Mouse (Mus musculus): ENCODE results near the gene Mtmr4. TPM values are rescaled to one million over a fixed set of nuclear protein-coding genes. Genes with fewer than 3 reads are reported as not detected.

Gene Mtmr4
- polyA plus RNA-seq, 1 experiment: 29.3 TPM

DNA sequence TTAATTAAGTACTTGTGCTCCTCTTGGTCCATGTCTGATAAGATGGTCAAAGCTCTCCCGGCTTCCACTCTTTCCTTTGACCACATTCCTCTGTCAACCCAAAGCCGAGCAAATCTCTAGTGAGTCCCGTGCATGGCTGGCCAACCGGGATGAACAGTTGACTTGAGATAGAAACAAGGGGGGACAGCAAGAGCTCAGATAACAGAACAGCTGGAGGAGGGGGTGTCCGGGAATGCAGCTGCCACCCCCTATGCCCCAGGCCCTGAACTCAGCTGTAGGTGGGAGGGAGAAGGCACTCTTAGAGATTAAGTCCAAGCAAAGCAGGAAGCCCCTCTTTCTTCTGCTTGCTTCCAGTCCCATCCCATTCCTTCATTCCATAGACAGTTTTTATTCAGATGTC is 21.2 kb upstream of the Mtmr4 start:
- Histone ChIP-seq H3K4me3 (ENCODE audit: insufficient read depth, low read length) (no peak overlapping the region), H3K4me1 (ENCODE audit: control insufficient read depth, insufficient read depth, low read length) (no peaks in the 10 kb centered on the region), H3K27ac (ENCODE audit: insufficient read depth, low read length) (no peak overlapping the region)
- TF ChIP-seq POLR2A (IDR thresholded peaks at IDR 0.05; ENCODE audit: low read depth, low read length) (no peak), CTCF (IDR thresholded peaks at IDR 0.05; ENCODE audit: borderline replicate concordance, insufficient read depth, low read length) (no peak)

DNA sequence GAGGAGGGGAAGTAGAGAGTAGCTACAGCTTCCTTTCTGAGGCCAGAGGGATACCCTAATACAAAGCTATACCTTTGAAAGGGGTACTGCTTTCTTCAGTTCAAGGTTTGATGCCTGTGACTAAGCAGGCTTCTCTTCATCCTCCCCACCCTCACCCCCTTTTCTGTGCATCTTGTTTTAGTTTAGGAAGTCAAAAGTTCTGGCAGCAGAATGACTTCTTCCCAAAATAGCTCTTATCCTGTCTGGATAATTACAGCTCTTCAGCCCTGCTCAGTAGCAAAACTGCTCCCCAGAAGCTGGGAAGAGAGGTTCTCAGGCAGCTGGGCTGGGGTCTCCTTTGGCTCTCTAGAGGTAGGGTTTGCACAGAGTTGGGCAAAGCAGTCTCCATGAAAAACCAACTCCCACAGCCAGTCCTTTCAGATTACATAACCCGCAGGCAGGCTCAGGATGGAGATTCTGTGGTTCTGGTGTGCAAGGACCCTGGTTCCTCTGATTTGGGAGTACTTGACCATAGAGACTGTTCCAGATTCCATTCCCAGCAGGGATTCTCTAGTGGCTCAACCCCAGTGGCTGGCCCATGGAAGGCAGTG is 20.5 kb upstream of the Mtmr4 start:
- TF ChIP-seq CTCF (IDR thresholded peaks at IDR 0.05; ENCODE audit: borderline replicate concordance, insufficient read depth, low read length): no peak
- no peak for TF ChIP-seq POLR2A (IDR thresholded peaks at IDR 0.05; ENCODE audit: low read depth, low read length)
- Histone ChIP-seq H3K4me1 (ENCODE audit: control insufficient read depth, insufficient read depth, low read length) (no peaks in the 10 kb centered on the region), H3K27ac (ENCODE audit: insufficient read depth, low read length) (no peak overlapping the region), H3K4me3 (ENCODE audit: insufficient read depth, low read length) (no peak overlapping the region)

DNA sequence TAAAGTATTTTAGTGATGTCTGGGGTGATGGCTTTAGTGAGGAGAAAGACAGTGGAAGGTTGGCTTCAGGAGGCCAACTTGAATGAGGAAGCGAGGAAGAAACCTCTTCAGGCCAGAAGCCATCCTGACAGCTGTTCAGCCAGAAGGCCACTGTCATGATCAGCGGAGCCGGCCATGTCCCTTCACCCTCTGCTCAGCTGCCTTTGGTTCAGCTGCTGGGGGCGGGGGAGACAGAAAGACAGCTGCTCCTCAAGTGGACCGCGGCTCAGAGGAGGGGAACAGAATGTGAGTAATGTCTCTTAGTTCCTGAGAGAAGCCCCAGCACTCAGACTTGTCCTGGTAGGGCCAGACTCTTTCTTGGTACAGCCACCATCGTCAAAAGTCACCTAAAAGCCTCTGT is 18.2 kb upstream of the Mtmr4 start:
- Histone ChIP-seq H3K4me1 (ENCODE audit: control insufficient read depth, insufficient read depth, low read length) (peaks cover 3% of the 10 kb centered on the region; the same call in 1 of the 2 replicates), H3K4me3 (ENCODE audit: insufficient read depth, low read length) (no peak overlapping the region), H3K27ac (ENCODE audit: insufficient read depth, low read length) (no peak overlapping the region)
- TF ChIP-seq POLR2A (IDR thresholded peaks at IDR 0.05; ENCODE audit: low read depth, low read length) (no peak), CTCF (IDR thresholded peaks at IDR 0.05; ENCODE audit: borderline replicate concordance, insufficient read depth, low read length) (no peak)

DNA sequence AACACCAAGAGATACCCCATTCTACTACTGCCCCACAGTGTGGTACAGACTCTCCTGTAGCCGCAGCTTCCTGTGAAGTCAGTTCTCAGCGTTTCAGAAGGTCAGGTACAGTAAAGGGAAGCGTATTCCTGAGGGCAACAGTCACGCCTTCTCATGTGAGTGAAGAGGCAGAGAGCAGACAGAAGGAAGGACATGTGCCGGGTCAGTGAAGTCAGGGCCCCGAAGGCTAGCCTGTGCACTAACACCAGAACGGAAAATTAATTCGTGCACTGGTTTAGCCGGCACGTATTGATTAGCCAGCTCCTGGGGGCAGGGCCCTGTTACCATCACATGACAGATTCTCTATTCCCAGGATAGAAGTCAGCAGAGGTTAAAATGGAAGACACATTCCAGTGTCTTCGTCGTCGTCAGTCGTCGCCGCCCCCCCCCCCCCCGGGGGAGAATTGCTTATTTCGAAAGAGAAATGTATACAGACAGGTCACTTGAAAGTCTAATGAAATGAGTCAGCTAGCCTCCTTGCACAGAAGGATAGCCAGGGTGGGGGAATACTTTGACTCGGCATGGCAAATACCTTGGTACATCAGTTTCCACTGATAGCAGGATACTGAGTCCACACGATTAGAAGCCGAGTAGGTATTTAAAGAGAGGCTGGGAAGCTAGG is 17.3 kb upstream of the Mtmr4 start:
- Histone ChIP-seq H3K4me3 (ENCODE audit: insufficient read depth, low read length) (no peak overlapping the region), H3K4me1 (ENCODE audit: control insufficient read depth, insufficient read depth, low read length) (peaks cover 3% of the 10 kb centered on the region; the same call in 1 of the 2 replicates), H3K27ac (ENCODE audit: insufficient read depth, low read length) (no peak overlapping the region)
- TF ChIP-seq CTCF (IDR thresholded peaks at IDR 0.05; ENCODE audit: borderline replicate concordance, insufficient read depth, low read length): no peak
- TF ChIP-seq POLR2A (IDR thresholded peaks at IDR 0.05; ENCODE audit: low read depth, low read length): no peak

DNA sequence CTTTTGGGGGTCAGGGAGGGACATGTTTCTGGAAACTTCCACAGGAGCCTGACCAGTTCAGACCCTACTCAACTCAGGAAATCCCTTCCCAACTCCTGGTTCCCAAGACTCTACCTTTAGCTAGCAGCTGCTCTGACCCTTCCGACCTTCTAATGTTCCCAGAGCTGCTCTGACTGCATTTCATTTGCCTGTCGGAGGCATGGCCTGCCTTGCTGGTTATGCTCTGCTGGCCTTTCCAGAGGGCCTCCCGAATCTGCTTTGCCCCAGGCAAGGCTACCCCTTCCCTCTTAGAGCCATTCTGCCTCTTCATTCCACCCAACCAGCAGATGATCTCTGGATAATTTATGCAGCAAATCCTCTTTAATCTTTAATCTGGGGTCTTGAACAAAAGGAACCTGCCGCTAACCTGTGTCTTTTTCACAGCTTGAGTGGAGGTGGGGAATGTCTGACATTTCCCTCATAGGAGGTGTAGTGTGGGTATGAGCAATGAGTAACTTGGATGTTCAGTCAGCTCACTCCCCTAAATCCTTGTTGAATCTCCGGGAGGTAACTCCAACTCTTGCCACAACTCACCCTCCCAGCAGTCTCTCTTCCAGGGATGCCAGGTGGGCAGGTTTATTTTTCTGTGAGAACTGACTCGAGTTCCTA is 14.2 kb upstream of the Mtmr4 start:
- H3K4me3 ChIP-seq (ENCODE audit: insufficient read depth, low read length): no peak overlapping the region
- peaks cover 9% of the 10 kb centered on the region; the same call in 1 of the 2 replicates for H3K4me1 ChIP-seq (ENCODE audit: control insufficient read depth, insufficient read depth, low read length)
- TF ChIP-seq POLR2A (IDR thresholded peaks at IDR 0.05; ENCODE audit: low read depth, low read length) (no peak), CTCF (IDR thresholded peaks at IDR 0.05; ENCODE audit: borderline replicate concordance, insufficient read depth, low read length) (no peak)
- H3K27ac ChIP-seq (ENCODE audit: insufficient read depth, low read length): no peak overlapping the region

DNA sequence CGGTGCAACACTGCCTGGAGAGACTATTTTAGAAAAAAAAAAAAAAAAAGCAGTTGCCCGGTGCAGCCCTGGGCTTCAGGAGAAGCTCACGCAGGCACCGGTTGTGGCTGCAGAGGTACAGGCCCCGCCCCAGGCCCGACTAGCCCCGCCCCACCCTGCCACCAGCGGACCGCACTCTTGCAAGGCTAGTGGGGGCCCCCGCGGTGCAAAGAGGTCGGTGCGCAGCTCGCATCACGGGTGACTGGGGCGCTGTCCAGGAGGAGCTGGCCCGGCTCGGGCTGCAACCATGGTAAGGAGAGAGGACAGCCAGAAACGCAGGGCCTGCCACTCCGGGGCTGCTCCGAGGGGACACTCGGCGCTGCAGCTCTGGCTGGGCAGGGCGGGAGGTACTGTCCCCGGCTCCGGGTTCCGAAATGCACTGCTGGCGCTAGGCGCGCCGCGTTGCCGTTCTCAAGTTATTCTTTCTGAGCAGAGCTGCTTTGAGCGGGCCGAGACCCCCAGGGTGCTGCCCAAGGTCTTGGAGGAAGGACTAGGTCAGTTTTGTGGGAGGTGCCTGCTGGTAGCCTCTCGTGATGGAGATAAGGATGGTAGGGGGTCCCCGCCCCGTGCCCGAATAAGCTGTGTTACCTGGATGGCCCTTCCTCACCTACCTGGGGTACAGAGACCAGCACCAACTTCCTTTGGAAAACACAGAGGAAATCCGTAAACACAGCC is 13.6 kb upstream of the Mtmr4 start:
- Histone ChIP-seq H3K27ac (ENCODE audit: insufficient read depth, low read length) (no peak overlapping the region), H3K4me1 (ENCODE audit: control insufficient read depth, insufficient read depth, low read length) (peaks cover 9% of the 10 kb centered on the region; the same call in 1 of the 2 replicates), H3K4me3 (ENCODE audit: insufficient read depth, low read length) (peak overlapping the region; percentile 24)
- no peak for TF ChIP-seq CTCF (IDR thresholded peaks at IDR 0.05; ENCODE audit: borderline replicate concordance, insufficient read depth, low read length)
- TF ChIP-seq POLR2A (IDR thresholded peaks at IDR 0.05; ENCODE audit: low read depth, low read length): no peak

DNA sequence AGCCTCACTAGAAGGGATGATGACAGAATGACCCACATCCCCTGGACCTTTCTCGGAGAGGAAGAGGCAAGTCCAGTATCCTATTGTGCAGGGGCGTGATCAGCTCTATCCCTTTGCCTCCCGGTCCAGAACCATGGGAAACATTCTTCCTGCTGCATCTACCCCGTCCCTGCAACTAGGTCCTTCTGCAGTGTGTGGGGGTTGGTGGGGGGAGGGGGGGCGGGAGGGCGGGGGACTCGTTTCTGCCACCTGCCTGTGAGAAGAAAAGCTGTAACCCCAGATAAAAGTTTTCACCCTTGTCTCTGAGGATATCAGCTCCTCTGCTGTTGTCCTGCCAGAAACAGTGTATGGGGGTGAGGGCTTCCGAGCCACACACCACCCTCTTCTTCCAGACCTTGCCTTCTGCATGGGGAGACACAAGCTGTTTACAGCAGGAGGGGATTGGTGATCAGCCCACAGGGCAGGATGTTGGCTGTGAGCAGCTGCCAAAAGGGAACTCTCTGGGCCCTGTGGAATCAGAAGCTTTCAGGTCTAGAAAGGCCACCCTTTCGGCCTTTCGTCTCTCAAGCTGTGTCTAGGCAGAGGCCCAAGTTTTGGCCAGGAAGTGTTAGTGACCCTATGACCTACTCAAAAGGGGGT is 12.9 kb upstream of the Mtmr4 start:
- H3K4me3 ChIP-seq (ENCODE audit: insufficient read depth, low read length): no peak overlapping the region
- H3K27ac ChIP-seq (ENCODE audit: insufficient read depth, low read length): no peak overlapping the region
- peaks cover 9% of the 10 kb centered on the region; the same call in 1 of the 2 replicates for H3K4me1 ChIP-seq (ENCODE audit: control insufficient read depth, insufficient read depth, low read length)
- TF ChIP-seq POLR2A (IDR thresholded peaks at IDR 0.05; ENCODE audit: low read depth, low read length) (no peak), CTCF (IDR thresholded peaks at IDR 0.05; ENCODE audit: borderline replicate concordance, insufficient read depth, low read length) (no peak)

DNA sequence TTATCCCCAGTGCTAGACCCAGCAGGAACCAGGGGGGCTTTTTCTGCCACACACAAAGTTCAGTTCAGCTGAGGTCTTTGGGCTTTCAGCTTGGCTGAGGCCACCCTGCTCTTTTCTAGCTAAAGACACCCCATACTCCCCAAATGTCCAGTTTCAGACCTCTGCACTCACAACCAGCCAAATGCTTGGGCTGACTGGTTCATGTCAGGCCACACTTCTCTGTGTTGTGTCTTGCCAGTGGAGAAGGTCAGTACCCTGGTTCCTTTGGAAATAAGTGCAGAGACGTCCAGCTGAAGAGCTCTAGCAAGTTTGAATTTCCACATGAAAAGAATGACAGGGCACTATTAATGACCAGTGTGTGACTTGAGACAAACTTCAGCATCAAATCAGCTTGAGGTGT is 12.2 kb upstream of the Mtmr4 start:
- no peak for TF ChIP-seq POLR2A (IDR thresholded peaks at IDR 0.05; ENCODE audit: low read depth, low read length)
- TF ChIP-seq CTCF (IDR thresholded peaks at IDR 0.05; ENCODE audit: borderline replicate concordance, insufficient read depth, low read length): no peak
- H3K27ac ChIP-seq (ENCODE audit: insufficient read depth, low read length): no peak overlapping the region
- H3K4me3 ChIP-seq (ENCODE audit: insufficient read depth, low read length): no peak overlapping the region
- H3K4me1 ChIP-seq (ENCODE audit: control insufficient read depth, insufficient read depth, low read length): peaks cover 9% of the 10 kb centered on the region; the same call in 1 of the 2 replicates

DNA sequence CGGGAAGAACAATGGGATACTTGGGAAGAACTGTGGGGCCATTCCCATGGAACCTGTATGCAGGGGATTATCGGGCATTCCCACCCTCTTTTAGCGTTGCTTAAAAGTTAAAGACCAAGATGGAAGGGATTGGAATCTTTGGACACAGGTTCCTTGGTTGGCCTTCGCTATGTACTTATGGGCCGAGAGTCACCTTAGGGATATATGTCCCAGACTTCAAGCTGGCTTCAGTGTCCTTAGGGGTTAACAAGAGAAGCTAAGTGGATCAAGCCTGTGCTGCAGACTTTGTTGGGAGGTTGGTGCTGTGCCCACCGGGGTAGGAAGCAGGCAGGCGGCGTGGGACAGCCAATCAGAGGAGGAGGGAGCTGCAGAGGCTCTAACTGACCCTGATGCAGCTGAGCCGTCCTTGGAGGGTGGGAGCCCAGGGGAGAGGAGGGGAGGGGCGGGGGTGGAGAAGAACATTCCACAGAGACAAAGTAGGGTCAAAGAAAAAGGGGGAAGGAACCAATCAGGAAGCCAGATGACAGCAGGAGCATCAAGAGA is 11.3 kb upstream of the Mtmr4 start:
- no peak overlapping the region for H3K4me3 ChIP-seq (ENCODE audit: insufficient read depth, low read length)
- H3K27ac ChIP-seq (ENCODE audit: insufficient read depth, low read length): no peak overlapping the region
- TF ChIP-seq CTCF (IDR thresholded peaks at IDR 0.05; ENCODE audit: borderline replicate concordance, insufficient read depth, low read length): no peak
- TF ChIP-seq POLR2A (IDR thresholded peaks at IDR 0.05; ENCODE audit: low read depth, low read length): no peak
- H3K4me1 ChIP-seq (ENCODE audit: control insufficient read depth, insufficient read depth, low read length): peaks cover 9% of the 10 kb centered on the region; the same call in 1 of the 2 replicates

Measured in embryonic fibroblast, embryonic 13.5 days (primary cell).